Mouse (Mus musculus) cerebellum, adult 2 months (tissue): ENCODE results near the gene Rdh1.

Source experiments
- CTCF ChIP-seq: fragments of 200-500 bp; IDR thresholded peaks from 2 replicates; pipeline ENCODE4 v1.5.1; 2011; ENCODE audit warnings: low read depth, mild to moderate bottlenecking, control low read depth, low read length, moderate library complexity, borderline replicate concordance; ENCODE audit not compliant: insufficient read depth
- POLR2A ChIP-seq: fragments of 200-500 bp; IDR thresholded peaks from 2 replicates; pipeline ENCODE4 v1.6.1; 2011; ENCODE audit warnings: low read length, control low read depth, borderline replicate concordance; ENCODE audit not compliant: insufficient read depth

DNA sequence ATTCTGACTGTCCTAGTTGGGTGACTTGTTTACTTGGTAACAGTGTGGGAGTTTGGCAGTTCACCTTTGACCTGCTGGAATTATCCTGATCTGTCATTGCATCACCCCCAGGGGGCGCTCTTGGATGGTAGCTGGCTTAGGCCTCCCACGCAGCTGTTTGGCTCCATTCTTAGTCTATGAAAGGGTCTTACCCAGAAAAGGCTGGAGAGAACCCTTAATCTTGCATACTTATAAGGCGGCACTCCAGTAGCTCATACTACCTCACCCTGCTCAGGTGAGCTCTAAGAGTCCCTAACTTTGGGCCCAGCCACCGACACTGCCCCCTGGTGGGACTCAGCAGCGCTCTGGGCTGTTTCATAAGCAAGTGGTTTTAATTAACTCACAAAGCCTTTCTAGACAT, 14.9 kb upstream of the Rdh1 start:
- TF ChIP-seq CTCF (peak; percentile 38; the same call in 1 of the 2 replicates), POLR2A (no peak)
